Mouse (Mus musculus): ENCODE data around the gene Musk.

GRCm38 (mm10) chr4:58314942-58315508 lies 29.3 kb downstream of the Musk start:
- TF ChIP-seq POLR2A (IDR thresholded peaks at IDR 0.05; ENCODE audit: low read depth, low read length) (no peak), CTCF (IDR thresholded peaks at IDR 0.05; ENCODE audit: borderline replicate concordance, insufficient read depth, low read length) (no peak)
